Mouse (Mus musculus) Muller cell, postnatal 12 days (primary cell): ENCODE measurements at regions not wholly inside any gene's neighbourhood (a gene's known extent, or its start where the extent isn't known, plus 50 kb on each side); places are given as distances from the start of the nearest gene placed in this dataset.
A peak's percentile ranks its signal among the peaks of the same experiment; 100 is the strongest.

Experiments used
- DNase-seq: peaks from one replicate; pipeline ENCODE4 v3.0.0-alpha.2; 2015; ENCODE audit errors: inconsistent ontology term

DNA sequence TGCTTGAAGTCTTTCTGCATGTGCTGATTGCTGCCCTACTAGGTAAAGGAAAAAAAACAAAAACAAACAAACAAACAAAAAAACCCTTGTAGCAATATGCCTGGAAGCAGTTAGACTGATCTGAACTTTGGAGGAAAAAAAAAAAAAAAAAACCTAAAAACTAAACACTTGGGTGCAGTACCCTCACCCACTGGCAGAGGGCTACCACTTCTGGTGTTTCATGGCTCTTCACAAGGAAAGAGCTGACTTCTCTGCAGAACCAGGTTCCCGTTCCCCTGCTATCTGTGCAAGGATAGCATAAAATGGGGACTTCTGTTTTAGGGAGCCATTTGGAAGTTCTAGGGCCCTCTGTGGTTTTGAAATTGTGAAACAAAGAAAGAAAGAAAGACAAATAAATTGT, 52.2 kb upstream of the Otud4 start:
- DNase-seq, result peak; percentile 46

DNA sequence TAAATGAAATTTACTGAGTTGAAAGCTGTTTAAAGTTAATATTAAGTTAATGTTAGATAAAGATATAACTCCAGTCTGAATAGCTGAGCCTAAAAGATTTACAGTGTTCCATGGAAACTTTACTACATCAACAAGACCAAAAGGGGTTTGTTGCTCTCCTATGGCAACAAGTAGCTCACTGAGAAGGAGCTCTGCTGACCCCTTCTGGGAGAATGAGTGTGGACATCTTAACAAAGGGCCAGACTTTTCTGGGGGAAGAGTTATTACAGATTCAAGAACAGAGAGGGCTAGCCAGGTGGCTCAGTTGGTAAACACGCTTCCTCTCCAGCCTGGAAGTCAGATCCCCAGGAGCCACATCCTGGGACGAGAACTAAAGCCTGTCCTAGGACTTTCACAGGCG, 54.5 kb upstream of the Otud4 start:
- DNase-seq, result peak; percentile 76

- no peak for DNase-seq
Observed at GRCm38 (mm10) chr8:79583326-79583725, 56.1 kb upstream of the Otud4 start.

DNA sequence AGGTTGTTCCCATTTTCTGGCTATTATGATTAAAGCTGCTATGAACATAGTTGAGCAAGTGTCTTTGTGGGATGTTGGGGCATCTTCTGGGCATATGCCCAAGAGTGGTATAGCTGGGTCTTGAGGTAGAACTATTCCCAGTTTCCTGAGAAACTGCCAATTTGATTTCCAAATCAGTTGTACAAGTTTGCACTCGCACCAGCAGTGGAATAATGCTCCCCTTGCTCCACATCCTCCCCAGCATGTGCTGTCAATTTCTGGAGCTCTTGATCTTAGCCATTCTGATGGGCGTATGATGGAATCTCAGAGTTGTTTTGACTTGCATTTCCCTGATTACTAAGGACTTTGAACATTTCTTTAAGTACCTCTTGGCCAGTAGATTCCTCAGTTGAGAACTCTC, 57.2 kb upstream of the Otud4 start:
- DNase-seq, result no peak

- peak; percentile 29 for DNase-seq
Observed at GRCm38 (mm10) chr8:79576086-79576485, 63.3 kb upstream of the Otud4 start.

DNA sequence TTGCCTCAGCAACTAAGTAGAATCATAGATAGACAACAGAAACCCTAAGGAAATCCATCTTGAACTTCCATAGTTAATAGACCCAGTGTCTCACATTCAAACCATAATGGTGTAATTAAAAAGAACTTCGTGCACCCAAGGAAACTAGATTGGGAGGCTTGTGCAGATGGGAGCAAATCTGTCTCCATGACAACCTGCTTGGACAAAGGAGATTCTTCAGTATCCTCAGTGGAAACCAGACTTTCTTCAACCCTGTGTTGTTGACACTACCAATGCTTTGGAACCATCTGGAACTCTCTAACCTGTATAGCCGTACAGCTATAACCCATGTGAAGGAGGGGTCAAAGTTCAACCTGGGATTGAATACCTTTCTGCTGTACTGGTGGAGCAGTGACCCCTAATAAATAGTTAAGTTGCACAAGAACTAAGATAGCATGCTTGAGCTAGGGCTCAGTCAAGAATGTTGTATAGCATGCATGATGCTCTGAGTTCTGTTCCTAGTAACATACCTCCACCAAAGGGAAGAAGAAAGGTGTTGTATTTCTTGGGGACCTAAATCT, 64.2 kb upstream of the Otud4 start:
- DNase-seq, result no peak

DNA sequence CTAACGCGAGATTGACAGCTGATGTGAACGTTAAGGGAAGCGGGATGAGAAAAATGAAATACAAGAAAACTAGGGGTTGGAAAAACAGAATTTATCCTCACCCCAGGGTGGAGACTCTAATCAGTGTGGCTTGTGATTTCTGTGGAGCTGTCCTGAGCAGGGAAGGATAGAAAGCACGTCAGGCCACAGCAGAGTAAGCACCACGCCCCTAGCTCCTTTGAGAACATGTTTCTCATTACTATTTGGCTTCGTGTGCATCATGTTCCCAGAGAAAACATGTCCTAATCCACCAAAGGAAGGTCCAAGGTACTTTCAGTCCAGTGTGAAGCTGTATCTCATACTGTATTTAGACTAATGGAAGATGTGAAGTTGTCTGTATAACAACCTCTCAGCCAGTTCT, 65.9 kb upstream of the Otud4 start:
- DNase-seq, result no peak

DNA sequence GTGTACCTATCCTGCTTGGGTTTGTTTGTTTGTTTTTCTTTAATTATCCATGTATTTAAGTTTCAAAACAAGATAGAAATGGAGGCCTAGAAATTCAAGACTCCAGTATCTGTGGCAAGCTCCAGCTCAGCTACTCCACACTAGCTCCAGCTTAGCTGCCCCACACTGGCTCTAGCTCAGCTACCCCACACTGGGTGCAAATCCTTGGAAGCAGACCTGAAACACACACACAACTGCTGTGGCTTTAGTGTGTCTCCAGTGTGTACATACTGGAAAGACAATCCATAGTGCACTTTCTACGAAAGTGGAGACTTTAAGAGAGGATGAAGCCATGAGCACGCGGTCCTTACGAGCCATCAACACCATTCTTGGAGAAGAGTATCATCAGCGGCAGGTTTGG, 66.9 kb upstream of the Otud4 start:
- DNase-seq, result no peak

DNA sequence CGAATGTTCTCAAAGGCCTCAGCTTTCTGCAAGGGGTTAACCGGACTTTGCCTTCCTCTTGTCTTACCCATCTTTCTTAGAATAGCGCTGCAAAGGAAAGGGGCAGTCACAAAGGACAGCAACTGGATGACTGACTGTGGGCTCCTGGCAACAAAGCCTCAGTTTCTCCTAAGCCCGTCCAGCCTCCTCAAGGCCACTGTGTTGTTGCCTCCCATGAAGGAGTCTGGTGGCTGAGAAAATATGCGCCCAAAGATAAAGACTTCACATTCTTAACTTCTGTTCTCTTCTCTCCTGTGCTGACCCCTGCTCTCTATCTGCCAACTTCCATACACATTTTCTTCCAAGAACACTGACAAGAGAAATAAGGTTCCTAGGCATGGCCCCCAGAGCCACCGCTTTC, 76.3 kb upstream of the Otud4 start:
- no peak for DNase-seq

DNA sequence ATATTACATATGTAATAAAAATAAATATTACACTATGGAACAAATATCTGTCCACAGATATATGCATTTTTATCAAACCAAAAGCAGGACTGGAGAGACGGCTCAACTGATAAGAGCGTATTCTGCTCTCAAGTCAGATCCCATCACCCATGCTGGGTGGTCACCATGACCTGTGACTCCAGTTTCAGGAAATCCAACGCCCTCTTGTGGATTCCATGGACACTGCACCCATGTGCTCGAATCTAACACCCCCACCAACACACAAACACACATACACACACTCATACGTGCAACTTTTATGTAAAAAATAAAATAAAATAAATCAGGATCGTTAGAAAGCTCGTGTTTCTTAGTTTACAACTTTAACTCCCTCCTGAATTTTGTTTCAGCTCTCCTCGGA, 76.7 kb upstream of the Otud4 start:
- no peak for DNase-seq

- DNase-seq, result peak; percentile 36
Observed at GRCm38 (mm10) chr8:79562071-79562581, 77.3 kb upstream of the Otud4 start.

GRCm38 (mm10) chr8:79561269-79562063, 78.0 kb upstream of the Otud4 start:
- DNase-seq, result no peak

GRCm38 (mm10) chr8:79559516-79559915, 79.9 kb upstream of the Otud4 start:
- peak; percentile 62 for DNase-seq

- DNase-seq, result no peak
Observed at GRCm38 (mm10) chr8:79554311-79554710, 85.1 kb upstream of the Otud4 start.

GRCm38 (mm10) chr8:79550151-79550550, 89.3 kb upstream of the Otud4 start:
- peak; percentile 24 for DNase-seq

DNA sequence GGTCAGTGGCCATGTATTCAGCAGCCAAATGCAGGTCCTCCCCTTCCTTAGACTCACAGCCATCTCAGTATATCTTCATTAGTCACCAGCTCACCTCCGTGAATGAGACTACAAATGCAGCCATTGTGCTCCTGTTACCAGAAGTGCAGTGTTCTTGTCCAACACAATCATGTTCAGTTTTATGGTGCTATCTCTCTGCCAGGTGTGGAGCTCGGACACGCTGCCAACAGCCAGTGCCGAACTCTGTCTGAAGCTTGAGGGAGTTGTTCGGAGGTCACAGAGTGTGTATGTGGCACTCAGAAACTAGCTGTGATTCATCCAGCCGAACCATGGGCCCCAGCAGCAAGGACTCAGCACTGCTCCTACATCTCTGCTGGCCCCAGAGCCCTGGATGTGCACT, 91.3 kb upstream of the Otud4 start:
- no peak for DNase-seq

- no peak for DNase-seq
Observed at GRCm38 (mm10) chr8:79545866-79546373, 93.5 kb upstream of the Otud4 start.

DNA sequence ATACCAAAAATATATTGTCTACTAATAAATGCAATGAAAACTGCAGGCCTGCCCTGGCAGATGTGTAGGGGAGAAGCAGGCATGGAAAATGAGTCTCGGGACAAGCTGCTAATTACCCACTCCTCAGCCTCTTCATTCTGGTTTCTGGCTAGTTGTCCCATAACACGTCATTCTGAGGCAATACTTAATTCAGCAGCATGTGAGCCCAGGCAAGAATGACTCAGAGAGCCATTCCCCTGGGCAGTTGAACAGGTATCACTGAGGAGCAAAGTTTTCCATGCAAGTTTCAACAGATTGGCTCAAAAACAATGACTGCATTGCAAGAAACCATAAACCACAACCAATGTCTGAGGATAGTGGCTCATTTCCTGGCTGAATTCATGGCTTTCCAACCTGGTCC, 97.0 kb upstream of the Otud4 start:
- no peak for DNase-seq

DNA sequence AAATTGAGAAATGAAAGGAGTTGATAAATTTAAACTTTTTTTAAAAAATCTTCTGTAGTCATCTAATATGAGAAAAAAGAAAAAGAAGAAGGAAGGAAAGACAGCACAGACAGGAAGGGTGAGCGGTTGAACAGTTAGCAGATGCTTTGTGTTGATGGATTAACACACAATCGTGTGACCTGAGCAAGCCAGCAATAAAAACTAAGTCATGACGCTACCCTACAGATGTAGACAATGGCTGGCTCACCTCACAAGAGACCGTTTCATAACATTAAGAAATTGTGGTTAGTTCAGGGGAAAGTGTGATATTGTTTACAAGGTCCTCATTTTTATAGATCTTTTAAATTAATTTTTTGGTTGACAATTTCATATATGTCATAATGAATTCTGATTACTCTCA, 99.4 kb upstream of the Otud4 start:
- no peak for DNase-seq

- DNase-seq, result peak; percentile 83
Observed at GRCm38 (mm10) chr8:79534271-79534889, 105.0 kb upstream of the Otud4 start.

DNA sequence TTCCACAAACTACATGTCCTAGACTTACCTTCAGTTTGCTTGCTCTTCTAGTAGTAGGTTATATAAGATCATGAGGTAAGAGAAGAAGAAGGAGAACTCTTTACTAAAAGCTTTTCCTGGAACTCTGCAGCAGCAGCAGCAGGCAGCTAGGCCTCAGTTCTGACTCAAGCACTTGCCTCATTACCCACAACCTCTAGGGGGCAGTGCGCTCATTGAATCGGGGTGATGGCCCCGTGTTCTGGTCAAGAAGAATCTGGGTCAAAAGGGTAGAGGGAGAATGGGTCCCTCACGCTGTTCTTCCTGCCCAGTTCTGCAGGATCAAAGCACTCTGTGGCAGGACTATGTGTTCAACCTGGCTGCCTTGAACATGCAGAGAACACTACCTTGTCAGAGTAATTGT, 109.9 kb upstream of the Otud4 start:
- no peak for DNase-seq

- no peak for DNase-seq
Observed at GRCm38 (mm10) chr8:79522040-79522439, 117.4 kb upstream of the Otud4 start.

GRCm38 (mm10) chr8:79518966-79519365, 119.6 kb upstream of the Smad1 start:
- no peak for DNase-seq
